Mouse (Mus musculus) layer of hippocampus, adult 11-12 months (tissue): ENCODE measurements around the gene Gm30083.

Experiments
- DNase-seq: peaks from one replicate; pipeline ENCODE4 v3.0.0; 2022; ENCODE audit warnings: low spot score

The Gm30083 gene

DNA sequence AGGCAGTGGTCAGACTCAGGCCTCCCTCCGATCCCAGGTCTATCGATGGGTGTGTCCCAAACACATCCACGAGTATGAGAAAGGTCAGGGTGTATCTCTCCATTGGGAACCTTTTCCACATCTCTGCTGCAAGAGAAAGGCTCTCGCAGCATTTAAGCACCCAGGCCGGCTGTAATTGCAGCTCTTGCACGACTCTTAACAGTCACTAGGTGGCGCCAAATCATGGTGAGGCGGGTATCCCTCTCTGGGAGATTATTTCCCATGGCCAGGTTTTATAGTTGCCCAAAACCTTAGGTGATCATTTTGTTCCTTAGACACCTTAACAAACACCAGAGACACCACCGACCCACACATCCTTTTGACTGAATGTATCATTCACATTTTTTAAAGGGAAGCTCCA lies 55.6 kb downstream of the Gm30083 start:
- peak; percentile 68 for DNase-seq

DNA sequence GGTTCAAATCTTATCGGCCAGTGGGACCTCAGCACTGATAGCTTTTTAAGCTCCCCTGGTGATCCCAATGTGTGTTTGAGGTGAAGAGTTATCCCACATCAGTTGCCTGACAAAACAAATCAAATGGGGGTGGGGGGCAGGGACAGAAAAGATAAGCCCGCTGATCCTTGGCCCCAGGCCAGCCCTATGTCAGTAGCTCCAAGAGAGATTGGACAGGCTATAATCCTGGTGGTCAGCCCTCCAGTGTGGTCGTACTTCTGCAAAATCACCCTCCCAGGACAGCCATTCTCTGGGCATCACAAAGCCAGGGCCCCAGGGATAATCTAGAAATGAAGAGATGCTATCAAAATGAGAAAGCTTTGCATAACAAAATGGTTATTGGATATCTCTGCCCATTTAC lies 56.1 kb downstream of the Gm30083 start:
- DNase-seq = no peak

DNA sequence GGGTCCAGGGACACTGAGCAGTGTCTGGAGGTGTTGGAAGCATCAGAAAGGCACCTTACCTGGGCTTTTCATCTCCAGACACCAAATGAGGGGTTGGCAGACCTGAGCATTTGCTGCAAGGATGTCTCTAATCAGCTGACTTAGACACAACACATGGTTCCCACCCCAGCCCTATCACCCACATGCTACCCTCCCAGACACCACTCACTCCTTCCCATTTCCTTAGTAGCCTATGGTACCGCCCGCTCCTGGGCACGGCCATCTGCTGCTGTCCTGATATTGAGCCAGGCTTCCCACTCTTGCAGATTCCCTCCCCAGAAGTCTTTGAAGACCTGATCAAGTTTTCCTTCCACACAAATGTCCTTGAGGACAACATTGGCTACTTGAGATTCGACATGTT lies 56.8 kb downstream of the Gm30083 start:
- DNase-seq = no peak

DNA sequence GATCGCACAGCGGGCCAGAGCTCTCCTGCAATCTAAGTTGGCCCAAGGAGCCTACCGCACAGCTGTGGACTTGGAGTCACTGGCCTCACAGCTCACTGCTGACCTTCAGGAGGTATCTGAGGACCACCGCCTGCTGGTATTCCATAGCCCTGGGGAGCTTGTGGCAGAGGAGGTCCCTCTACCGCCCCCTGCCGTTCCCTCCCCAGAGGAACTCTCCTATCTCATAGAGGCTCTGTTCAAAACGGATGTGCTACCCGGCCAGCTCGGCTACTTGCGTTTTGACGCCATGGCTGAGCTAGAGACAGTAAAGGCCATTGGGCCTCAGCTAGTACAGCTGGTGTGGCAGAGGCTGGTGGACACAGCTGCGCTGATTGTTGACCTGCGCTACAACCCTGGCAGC lies 58.9 kb downstream of the Gm30083 start:
- no peak for DNase-seq

DNA sequence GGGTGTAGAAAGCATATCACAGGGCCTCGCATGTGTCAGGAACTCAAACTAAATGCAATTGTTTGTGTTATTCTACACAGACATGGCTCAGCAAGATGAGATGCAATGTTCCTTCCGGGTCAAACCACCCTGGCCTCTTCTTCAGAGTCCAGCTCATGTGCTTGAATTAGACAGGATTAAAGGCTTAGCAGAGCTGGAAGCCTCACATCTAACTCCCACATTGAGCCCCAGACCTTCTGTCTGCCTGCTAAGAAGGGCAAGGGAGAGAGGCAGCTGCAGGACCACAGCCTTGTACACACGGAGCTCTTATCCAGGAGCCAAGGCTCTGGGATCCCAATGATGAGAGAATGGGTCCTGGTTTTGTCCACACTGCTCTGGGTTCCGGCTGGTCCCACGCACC lies 61.2 kb downstream of the Gm30083 start, which contains the start of gene Rbp3:
TSS of gene Rbp3 (plus strand) at position 243 of the 400 bp plus-strand sequence.
- no peak for DNase-seq

GRCm38 (mm10) chr14:33952233-33952981 lies 62.6 kb downstream of the Gm30083 start:
- DNase-seq = no peak

DNA sequence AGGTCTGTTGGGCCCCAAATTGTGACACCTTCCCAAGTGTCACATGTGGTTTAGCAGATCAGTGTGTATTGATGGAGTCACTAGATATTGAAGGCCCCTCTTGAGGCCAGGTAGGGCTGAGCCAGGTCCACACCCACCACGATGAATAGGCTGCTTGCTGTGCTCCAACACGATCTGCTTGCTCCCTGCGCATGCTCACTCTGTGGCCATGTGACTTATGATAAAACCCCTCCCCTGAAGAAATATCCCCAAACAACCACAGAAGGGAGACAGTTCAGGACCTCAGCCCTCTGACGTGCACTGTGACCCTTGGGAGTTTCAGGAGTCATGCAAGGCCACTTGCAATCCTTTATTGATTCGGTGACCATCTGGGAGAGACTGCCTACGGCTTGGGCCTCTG lies 68.9 kb downstream of the Gm30083 start:
- DNase-seq = no peak

DNA sequence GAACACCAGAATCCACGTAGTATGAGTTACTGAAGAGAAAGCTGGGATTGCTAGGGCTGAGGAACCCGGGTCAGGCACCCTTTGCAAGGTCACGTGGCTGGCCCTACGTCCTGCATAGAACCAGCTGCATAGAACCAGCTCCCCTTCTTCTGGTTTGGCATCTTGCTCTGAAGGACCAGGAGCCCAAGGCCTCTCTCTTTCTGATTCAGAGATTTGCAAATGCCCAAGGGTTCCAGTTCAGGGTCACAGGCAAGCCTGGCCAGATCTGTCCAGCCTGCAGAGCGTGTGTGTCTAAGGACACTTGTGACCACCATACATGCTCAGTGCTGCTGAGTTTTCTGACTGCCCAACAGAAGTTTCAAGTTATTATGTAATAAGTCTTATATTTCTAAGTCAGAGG lies 72.8 kb downstream of the Gm30083 start:
- DNase-seq = no peak

DNA sequence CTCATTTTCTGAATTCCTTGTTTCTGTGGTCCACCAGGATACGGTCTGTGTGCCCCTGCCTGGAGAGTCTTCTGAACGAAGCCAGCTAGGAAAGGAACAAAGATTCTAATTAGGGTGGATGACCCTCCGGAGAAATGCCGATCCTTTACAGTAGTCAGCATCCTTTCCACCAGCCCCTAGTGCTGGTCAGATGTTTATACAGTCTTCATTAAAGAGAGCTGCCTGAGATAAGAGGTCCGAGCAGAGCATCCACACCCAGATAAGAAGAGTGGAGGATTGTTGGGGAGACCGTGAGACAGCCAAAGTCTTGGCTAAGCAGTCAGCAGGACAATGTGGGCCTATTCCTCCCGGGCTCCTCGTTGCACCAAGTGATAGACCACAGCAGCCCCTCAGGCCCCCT lies 74.2 kb downstream of the Gm30083 start, which contains the start of gene Gdf2:
TSS of gene Gdf2 (plus strand) at position 301 of the 400 bp plus-strand sequence.
- DNase-seq = no peak

- peak; percentile 73 for DNase-seq
Measured at GRCm38 (mm10) chr14:33939117-33939516, 75.9 kb downstream of the Gm30083 start.
